Mouse (Mus musculus) hindbrain, embryonic 13.5 days (tissue): ENCODE data around the gene Grb7. TPM values are rescaled to one million over a fixed set of nuclear protein-coding genes. Genes with fewer than 3 reads are reported as not detected.
A peak's percentile ranks its signal among the peaks of the same experiment; 100 is the strongest.

Source experiments
- ATAC-seq: fragments of 200-750 bp; cut with Nextera tagmentation; 2 replicates; pipeline ENCODE4 v1.8.0; 2017; ENCODE audit warnings: moderate TSS enrichment; ENCODE audit not compliant: low FRiP score
- H3K27ac ChIP-seq: fragments of 300-500 bp; sonication (generic); 2 replicates; pipeline ENCODE4 v1.5.1; 2015; ENCODE audit warnings: inconsistent platforms, mild to moderate bottlenecking, moderate library complexity
- H3K27me3 ChIP-seq: fragments of 300-500 bp; sonication (generic); 2 replicates; pipeline ENCODE4 v1.6.1; 2015; ENCODE audit warnings: mild to moderate bottlenecking, inconsistent platforms
- H3K36me3 ChIP-seq: fragments of 300-500 bp; sonication (generic); 2 replicates; pipeline ENCODE4 v1.6.1; 2015; ENCODE audit warnings: mild to moderate bottlenecking, inconsistent platforms
- H3K4me1 ChIP-seq: fragments of 300-500 bp; sonication (generic); replicated peaks from 2 replicates; pipeline ENCODE4 v1.6.1; 2015; ENCODE audit warnings: inconsistent platforms
- H3K4me2 ChIP-seq: fragments of 300-500 bp; sonication (generic); 2 replicates; pipeline ENCODE4 v1.6.1; 2015; ENCODE audit warnings: inconsistent platforms, mild to moderate bottlenecking, moderate library complexity
- H3K4me3 ChIP-seq: fragments of 300-500 bp; sonication (generic); 2 replicates; pipeline ENCODE4 v1.5.1; 2015; ENCODE audit warnings: mild to moderate bottlenecking, inconsistent platforms
- H3K9ac ChIP-seq: fragments of 300-500 bp; sonication (generic); 2 replicates; pipeline ENCODE4 v1.6.1; 2015; ENCODE audit warnings: mild to moderate bottlenecking, inconsistent platforms
- H3K9me3 ChIP-seq: fragments of 300-500 bp; sonication (generic); 2 replicates; pipeline ENCODE4 v1.6.1; 2016; ENCODE audit warnings: inconsistent platforms
- WGBS: fragments of 180-500 bp; shearing (Covaris S2); methylation state at CpG from one replicate; pipeline ENCODE4 v1.1.7; 2015; 5-methylcytosine and 5-hydroxymethylcytosine counted together
- polyA plus RNA-seq: library from polyadenylated mRNA; unstranded; fragments of >200 nt; fragmentation: Nextera tagmentation; extraction: Ambion mirVana; gene quantifications from 2 replicates; pipeline ENCODE4 v1.2.1, GENCODE M21; 2015

The Grb7 gene
- polyA plus RNA-seq, 1 experiment from 2014 or later, result 0.22 TPM

DNA sequence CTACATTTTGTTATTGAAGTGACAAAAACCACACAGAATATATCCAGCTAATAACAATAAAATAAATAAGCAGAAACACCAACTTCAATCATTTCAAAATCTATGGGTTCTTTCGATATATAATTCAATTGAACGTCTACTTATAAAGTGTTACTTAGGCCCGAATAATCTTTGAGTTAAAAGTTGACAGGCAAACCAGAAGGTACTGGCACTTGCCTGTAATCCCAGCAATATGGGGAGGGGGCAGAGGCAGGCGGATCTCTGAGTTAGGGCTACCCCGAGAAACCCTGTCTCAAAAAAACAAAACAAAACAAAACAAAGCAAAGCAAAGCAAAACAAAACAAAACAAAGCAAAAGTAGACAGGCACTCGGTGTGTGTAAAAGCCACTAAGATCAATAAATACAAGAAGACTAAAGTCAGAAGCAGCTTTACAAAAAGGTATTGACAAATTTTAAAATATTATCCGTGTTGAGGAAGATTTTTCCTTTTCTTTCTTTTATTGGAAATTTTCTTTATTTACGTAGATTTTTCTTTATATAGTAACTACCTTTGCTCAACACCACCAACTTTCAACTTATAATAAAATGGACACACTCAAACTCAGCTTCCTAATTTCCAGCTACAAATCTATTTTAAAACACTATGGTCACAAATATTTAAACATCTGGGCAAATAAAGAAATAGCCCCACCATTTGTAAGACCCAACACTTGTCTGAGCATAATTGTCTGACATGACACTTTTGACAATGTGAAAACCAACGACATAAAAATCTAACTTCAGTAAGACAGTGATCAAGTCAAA is 29.6 kb downstream of the Grb7 start:
- Histone ChIP-seq H3K4me2 (no peak overlapping the region), H3K36me3 (no peaks in the 10 kb centered on the region), H3K9ac (no peak overlapping the region), H3K27me3 (0 out of 2 replicates have a peak, but pooled peaks cover 4% of the 10 kb centered on the region), H3K27ac (no peak overlapping the region), H3K4me1 (peaks cover 4% of the 10 kb centered on the region; the same call in 1 of the 2 replicates), H3K9me3 (no peaks in the 10 kb centered on the region), H3K4me3 (no peak overlapping the region)
- 90% methylated on average over 9 of the region's 9 CpGs for WGBS
- no peak for ATAC-seq

DNA sequence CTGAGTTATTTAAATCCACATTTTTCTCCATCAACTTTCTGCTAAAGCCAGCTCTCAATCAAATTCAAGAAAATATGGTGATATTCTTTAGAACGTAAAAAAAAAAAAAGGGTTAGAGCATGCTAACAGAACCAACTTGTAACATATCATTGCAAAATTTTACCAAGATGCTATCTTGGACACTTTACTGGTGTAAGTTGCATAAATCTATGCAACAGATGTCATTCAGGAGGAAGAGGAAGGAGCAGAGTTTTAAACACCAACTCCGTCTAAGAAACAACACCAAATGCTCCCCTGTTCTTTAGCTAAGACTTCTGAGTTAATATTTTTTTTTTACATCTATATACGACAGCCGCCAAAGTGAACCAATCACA is 30.2 kb downstream of the Grb7 start:
- H3K4me3 ChIP-seq, result no peak overlapping the region
- H3K9ac ChIP-seq, result no peak overlapping the region
- H3K27me3 ChIP-seq, result no peaks in the 10 kb centered on the region
- 89% methylated on average over 4 of the region's 4 CpGs for WGBS
- H3K36me3 ChIP-seq, result no peaks in the 10 kb centered on the region
- ATAC-seq, result no peak
- no peak overlapping the region for H3K4me2 ChIP-seq
- no peaks in the 10 kb centered on the region for H3K9me3 ChIP-seq
- no peak overlapping the region for H3K27ac ChIP-seq
- H3K4me1 ChIP-seq, result peaks cover 4% of the 10 kb centered on the region; the same call in 1 of the 2 replicates

DNA sequence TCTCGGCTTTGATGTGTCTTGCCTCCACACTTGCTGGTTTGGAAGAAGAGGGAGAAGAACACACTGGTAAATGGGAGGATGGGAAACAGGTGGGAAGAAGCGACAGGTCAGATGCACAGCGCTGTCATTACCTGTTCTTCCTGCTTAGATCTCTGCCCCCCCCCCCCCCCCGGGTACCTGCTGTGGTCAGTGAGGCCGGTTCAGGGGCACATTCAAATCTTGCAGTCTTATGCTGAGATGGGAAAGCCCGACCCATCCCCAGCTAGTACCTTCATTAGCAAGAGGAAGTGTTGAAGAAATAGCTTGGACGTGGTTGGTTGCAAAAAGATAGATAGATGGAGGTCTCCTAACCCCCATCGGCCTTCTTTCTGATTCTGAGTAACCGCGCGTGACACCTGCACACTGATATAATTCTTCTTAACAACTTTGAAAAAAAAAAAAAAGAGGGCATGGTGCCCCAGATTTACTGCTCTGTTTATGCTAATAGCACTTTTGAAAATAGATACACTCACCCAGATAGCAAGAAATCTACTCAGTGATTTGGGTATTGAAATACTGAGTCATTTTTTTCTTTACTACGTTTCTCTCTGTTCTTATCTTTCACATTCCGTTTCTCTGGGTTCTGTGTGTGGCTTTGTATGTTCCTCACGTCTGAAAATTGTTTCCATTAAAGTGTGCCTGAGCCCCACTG is 31.0 kb downstream of the Grb7 start:
- no peaks in the 10 kb centered on the region for H3K36me3 ChIP-seq
- no peak overlapping the region for H3K27ac ChIP-seq
- peaks cover 4% of the 10 kb centered on the region; the same call in 1 of the 2 replicates for H3K4me1 ChIP-seq
- H3K4me2 ChIP-seq, result no peak overlapping the region
- ATAC-seq, result no peak
- no peaks in the 10 kb centered on the region for H3K9me3 ChIP-seq
- 71% methylated on average over 14 of the region's 14 CpGs for WGBS
- H3K9ac ChIP-seq, result no peak overlapping the region
- H3K27me3 ChIP-seq, result no peaks in the 10 kb centered on the region
- H3K4me3 ChIP-seq, result no peak overlapping the region

DNA sequence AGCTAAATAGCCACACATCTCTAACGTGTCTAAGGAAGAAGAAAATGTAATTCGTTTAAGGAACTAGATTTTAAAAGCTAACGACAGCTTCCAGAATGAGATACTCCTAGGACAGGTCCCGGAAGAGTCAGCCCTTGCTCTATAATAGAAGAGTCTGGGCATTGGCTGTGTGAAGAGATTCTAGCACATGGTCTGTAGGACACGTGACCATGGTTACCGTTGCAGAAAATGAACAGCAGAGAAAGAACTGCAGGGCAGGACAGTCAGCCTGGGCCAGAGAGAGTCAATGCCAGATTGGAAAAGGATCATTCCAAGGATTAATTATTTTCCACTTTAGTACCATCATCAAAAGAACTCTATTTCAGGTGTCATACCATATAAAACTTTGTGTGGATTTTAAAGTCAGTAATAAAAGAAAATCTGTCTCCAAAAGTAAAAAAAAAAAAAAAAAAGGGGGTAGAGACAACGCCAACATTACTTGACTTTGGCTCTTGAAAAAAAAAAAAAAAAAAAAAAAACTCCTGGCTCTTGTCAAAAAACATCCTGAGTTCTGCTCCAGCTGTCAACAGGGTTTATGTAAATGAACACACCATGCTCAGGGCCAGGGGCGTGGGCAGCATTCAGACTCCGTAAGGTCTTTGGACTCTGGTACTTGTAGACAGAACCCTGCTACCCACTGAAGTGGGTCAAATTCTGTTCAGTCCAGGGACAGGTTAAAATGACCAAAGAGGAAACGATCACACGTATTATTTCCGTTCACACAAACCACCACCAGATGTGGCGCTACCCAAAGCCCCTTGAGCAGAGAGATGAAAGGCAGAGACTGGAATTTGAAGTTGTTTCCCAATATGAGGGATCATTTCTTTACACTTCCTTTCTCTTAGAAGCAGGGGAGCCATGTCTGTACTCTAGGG is 33.1 kb downstream of the Grb7 start:
- no peak for ATAC-seq
- H3K9me3 ChIP-seq, result no peaks in the 10 kb centered on the region
- 87% methylated on average over 13 of the region's 13 CpGs for WGBS
- no peaks in the 10 kb centered on the region for H3K27me3 ChIP-seq
- no peaks in the 10 kb centered on the region for H3K4me1 ChIP-seq
- no peak overlapping the region for H3K27ac ChIP-seq
- H3K9ac ChIP-seq, result no peak overlapping the region
- no peaks in the 10 kb centered on the region for H3K36me3 ChIP-seq
- no peak overlapping the region for H3K4me3 ChIP-seq
- no peak overlapping the region for H3K4me2 ChIP-seq

DNA sequence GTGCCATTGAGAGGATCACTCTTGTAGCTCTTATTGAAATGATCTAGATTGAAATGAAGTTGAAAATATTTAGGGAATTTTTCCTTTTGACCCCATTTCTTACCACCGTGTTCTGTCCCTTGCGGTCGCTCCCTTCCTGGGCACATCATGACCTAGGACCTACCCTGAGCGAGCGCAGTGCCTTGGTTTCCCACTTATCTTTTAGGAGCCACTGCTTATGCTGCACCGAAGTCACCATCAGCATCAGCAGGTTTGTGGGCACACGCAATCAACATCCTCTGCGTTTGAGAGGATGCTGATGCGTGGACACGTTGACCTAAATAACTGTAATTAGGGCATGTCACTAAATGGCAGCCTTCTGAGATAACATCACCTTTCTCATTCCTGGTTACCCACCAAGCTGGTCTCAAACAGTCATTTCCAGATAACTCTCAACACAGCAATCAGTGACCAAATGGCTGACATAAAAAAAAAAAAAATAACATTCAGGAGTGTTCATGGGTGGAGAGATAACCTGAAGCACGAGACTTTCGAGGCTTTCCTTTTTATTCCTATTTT is 33.8 kb downstream of the Grb7 start:
- H3K27ac ChIP-seq, result no peak overlapping the region
- no peaks in the 10 kb centered on the region for H3K9me3 ChIP-seq
- no peak overlapping the region for H3K4me3 ChIP-seq
- H3K36me3 ChIP-seq, result no peaks in the 10 kb centered on the region
- WGBS, result 90% methylated on average over 12 of the region's 12 CpGs
- H3K27me3 ChIP-seq, result no peaks in the 10 kb centered on the region
- ATAC-seq, result no peak
- H3K4me2 ChIP-seq, result no peak overlapping the region
- no peak overlapping the region for H3K9ac ChIP-seq
- no peaks in the 10 kb centered on the region for H3K4me1 ChIP-seq

DNA sequence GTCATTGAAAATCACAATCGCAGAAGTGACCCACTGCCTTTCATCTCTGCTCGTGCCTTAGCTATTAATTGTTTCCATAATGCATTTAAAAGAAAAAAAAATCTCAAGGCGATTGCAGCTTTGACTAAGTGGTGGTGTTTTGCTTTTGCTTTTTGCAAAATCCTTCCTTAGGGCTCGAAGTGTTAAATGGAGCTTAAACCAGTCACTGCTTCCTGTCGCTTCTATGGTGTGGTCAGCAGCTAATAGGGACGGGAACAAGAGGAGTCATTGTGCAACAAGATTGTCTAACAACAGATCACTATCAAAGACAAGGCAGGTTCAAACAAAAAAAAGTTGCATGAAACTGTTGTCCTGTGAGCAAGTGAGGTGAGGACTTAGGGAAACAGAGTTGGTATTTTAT is 35.0 kb downstream of the Grb7 start:
- Histone ChIP-seq H3K4me2 (no peak overlapping the region), H3K27ac (no peak overlapping the region), H3K36me3 (no peaks in the 10 kb centered on the region), H3K27me3 (no peaks in the 10 kb centered on the region), H3K4me1 (no peaks in the 10 kb centered on the region), H3K4me3 (no peak overlapping the region), H3K9me3 (no peaks in the 10 kb centered on the region), H3K9ac (no peak overlapping the region)
- no peak for ATAC-seq
- 69% methylated on average over 6 of the region's 6 CpGs for WGBS

DNA sequence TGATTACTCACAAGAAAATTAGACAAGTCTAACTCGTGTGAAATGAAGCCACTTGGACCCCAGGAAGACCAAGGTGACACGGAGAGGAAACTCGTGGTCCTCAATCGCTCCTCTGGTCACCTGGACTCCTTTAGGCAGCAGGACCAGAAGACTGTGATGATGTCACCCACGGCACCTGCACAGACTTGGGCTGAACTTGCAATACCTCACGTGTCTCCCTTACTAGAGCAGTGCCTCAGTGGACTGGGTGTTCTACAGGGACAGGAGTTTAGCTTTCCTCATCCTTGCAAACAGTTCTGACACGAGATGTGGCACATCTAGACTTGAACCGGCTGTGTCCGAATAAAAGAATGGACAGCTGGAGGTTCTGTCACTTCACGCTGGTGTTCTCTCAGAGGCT is 35.9 kb downstream of the Grb7 start:
- WGBS, result 88% methylated on average over 10 of the region's 10 CpGs

DNA sequence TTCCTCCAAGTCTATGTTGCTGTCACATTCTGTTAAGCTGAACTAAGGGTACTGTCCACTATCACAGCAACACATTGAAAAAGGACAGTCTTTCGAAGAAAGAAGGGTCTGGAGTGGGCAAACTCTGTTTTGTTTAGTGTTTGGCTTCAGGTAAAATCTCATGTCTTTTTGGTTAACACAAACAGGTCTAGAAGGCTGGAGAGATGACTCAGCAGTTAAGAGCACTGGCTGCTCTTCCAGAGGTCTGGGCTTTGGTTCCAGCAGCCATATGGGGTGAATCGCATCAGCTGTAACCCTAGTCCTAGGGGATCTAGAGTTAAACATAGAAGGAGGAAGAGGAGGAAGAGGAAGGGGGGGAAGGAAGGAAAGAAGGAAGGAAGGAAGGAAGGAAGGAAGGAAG is 39.6 kb downstream of the Grb7 start:
- H3K9me3 ChIP-seq, result no peaks in the 10 kb centered on the region
- no peaks in the 10 kb centered on the region for H3K27me3 ChIP-seq
- 88% methylated on average over 2 of the region's 2 CpGs for WGBS

More for the DNA sequence above, 35.9 kb downstream of the Grb7 start:
- H3K4me2 ChIP-seq, result no peak overlapping the region
- H3K9ac ChIP-seq, result no peak overlapping the region
- ATAC-seq, result no peak
- no peak overlapping the region for H3K27ac ChIP-seq
- no peaks in the 10 kb centered on the region for H3K9me3 ChIP-seq
- H3K4me3 ChIP-seq, result no peak overlapping the region
- H3K27me3 ChIP-seq, result no peaks in the 10 kb centered on the region
- H3K36me3 ChIP-seq, result no peaks in the 10 kb centered on the region
- no peaks in the 10 kb centered on the region for H3K4me1 ChIP-seq

DNA sequence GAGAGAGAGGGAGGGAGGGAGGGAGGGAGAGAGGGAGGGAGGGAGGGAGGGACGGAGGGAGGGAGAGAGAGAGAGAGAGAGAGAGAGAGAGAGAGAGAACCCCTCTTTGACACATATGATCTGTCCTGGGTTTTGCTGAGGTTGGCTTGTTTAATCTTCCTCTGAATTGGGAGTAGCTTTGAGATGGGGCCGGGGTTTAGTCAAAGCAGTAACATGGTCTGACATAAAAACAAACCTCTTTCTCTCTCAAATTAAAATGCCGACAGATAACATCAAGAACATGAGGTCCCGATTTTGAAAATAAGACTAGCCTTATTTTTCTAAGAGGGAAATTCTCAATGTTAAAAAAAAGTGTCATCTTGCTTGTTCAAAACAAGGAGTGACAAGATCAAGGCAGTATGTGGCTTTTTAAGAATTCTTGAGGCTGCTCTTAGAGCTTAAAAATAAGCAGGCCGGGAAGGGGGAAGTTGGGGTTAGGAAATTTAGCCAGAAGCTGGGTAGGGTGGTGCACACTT is 41.4 kb downstream of the Grb7 start:
- WGBS, result 64% methylated on average over 5 of the region's 5 CpGs

More for the DNA sequence above, 39.6 kb downstream of the Grb7 start:
- H3K36me3 ChIP-seq, result no peaks in the 10 kb centered on the region
- peaks cover 18% of the 10 kb centered on the region for H3K4me1 ChIP-seq
- no peak overlapping the region for H3K9ac ChIP-seq
- no peak for ATAC-seq
- H3K4me2 ChIP-seq, result no peak overlapping the region
- H3K4me3 ChIP-seq, result no peak overlapping the region
- no peak overlapping the region for H3K27ac ChIP-seq

DNA sequence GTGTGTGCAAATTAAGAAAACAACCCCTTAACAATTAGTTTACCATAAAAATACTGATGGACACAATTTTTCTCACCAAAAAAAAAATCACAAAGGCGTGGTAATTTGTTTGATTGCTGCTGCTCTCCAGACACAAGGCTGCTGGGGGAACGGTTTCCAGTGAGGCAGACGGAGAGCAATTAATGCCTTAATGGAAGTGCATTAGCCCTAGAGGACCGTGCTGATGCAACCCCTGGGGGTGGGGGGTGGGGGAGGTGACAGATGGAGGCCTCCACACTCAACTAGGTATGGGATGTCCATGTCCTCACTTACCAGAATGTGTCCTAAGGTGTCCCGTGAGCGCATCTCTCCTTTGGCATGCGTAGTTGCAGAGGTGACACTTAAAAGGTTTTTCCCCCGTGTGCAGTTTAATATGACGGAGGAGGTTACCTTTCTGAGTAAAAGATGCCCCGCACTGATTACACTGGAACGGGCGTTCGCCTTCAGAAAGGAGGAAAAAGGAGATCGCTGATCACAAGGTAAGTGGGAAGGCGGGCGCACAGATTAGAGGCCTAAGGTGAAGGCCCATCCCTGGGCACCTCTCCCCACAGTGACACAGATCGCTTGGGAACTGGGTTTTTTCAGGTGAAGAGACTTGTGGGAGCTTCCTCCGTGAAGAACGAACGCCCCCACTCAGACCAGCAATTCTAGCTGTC is 42.5 kb downstream of the Grb7 start:
- Histone ChIP-seq H3K4me2 (no peak overlapping the region), H3K4me3 (no peak overlapping the region), H3K4me1 (peaks cover 18% of the 10 kb centered on the region), H3K9me3 (no peaks in the 10 kb centered on the region), H3K9ac (no peak overlapping the region), H3K36me3 (no peaks in the 10 kb centered on the region), H3K27me3 (0 out of 2 replicates have a peak, but pooled peaks cover 5% of the 10 kb centered on the region), H3K27ac (peak overlapping the region; percentile 72)
- ATAC-seq, result no peak
- WGBS, result 63% methylated on average over 20 of the region's 20 CpGs

More for the DNA sequence above, 41.4 kb downstream of the Grb7 start:
- Histone ChIP-seq H3K9me3 (no peaks in the 10 kb centered on the region), H3K27ac (no peak overlapping the region), H3K27me3 (no peaks in the 10 kb centered on the region), H3K9ac (no peak overlapping the region), H3K4me2 (no peak overlapping the region), H3K4me3 (no peak overlapping the region), H3K4me1 (peaks cover 18% of the 10 kb centered on the region), H3K36me3 (no peaks in the 10 kb centered on the region)
- ATAC-seq, result no peak

DNA sequence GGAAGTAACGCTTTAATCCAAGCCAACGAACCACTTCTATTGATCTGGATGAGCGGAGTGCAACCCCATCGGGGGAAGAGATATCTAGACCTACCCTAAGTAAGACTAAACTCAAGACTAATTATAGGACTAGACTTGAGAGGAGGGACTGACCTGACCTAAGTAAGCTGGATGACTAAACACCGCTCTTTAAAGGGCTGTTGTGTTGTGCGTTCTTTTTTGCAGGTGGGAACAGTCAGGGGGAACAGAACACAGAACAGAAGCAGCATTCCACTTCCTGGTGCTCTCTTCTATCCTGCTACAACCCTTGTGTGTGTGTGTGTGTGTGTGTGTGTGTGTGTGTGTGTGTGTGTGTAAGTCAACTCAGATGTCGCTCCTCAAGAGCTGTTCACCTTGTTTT is 45.4 kb downstream of the Grb7 start:
- H3K27ac ChIP-seq, result no peak overlapping the region

More for the DNA sequence above, 45.4 kb downstream of the Grb7 start:
- H3K4me1 ChIP-seq, result peaks cover 19% of the 10 kb centered on the region
- H3K4me3 ChIP-seq, result no peak overlapping the region
- H3K4me2 ChIP-seq, result no peak overlapping the region
- no peaks in the 10 kb centered on the region for H3K9me3 ChIP-seq
- ATAC-seq, result no peak
- H3K36me3 ChIP-seq, result no peaks in the 10 kb centered on the region
- WGBS, result 85% methylated on average over 7 of the region's 7 CpGs
- H3K27me3 ChIP-seq, result peaks cover 8% of the 10 kb centered on the region; the same call in 1 of the 2 replicates
- H3K9ac ChIP-seq, result no peak overlapping the region
